Mouse (Mus musculus) spleen, postnatal 4 days (tissue): ENCODE results near the gene Gm49391.
"Not testable (repeated sequence)": the region's sequence is repeated elsewhere in the genome, so short reads cannot be mapped to it uniquely, and the experiment has no call there.

Experiments
- DNase-seq, 2 experiments: peaks; one replicate each; pipeline ENCODE4 v3.0.0; 2022; ENCODE audit warnings: low spot score in 2 of 2

The Gm49391 gene

DNA sequence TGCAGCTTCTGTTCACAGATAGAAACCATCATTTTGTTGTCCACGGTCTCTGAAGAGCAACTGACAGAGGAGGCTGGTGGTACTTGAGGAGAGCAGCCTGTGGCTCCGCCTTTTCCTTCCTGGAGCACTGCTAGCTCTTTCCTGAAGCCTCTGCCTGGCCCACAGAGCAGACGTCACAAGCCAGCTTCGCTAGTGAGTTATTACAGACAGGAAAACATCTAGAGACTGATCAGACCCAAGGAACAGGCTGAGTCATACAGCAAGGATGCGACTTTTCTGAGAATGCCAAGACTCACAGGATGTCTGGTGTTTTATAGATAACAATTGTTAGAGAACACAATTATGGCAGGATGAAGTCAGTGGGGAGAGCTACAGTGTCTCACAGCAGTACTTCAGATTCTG, at the start of gene Gm49391, which contains the start of gene Ctla2a:
Gene Gm49391, minus strand, starts transcription at position 72 of the 402 bp plus-strand sequence.
Gene Ctla2a, minus strand, starts transcription at position 126 of the 402 bp plus-strand sequence.
- no peak for DNase-seq

DNA sequence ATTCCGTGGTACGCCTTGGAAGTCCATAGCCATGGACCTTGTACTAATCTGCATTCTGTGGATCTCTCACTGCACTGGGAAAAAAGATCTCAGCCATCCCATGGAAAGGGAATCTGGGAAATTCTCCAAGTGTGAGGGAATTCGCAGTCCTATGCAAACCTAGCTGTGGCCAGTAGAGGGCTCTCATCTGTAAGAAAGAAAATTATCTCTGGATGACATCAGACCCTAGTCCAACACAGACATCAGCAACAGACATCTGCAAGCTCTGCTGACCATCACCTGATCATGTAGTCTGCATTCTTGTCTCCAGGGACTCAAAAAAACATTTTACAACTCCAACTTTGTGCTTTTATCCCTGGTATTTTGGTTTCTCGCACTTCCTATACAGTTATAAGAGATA, 35.9 kb upstream of the Gm49391 start:
- DNase-seq = not testable (repeated sequence)

DNA sequence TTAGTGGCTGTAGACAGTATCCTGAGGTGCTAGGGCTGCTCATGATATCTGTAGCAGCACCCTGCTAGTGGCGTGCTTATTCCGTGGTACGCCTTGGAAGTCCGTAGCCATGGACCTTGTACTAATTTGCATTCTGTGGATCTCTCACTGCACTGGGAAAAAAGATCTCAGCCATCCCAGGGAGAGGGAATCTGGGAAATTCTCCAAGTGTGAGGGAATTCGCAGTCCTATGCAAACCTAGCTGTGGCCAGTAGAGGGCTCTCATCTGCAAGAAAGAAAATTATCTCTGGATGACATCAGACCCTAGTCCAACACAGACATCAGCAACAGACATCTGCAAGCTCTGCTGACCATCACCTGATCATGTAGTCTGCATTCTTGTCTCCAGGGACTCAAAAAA, 27.6 kb upstream of the Gm49391 start:
- not testable (repeated sequence) for DNase-seq

DNA sequence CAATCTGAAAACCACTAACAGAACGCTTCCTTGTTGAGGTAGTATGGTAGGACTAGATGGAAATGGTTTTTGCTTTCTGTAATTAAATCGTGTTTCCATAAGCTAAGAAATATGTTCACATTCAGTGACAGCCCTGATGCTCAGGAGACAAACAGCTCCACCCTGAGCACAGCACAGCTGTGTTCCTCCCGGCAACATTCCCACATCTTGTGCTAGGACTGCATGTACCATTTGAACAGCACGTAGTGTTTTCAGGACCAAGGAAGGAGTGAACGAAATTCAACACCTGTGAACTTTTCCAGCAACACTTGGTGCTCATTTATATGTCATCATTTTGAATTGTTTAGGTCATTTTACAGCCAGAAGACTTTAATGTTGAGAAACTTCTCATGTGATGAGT, 25.3 kb upstream of the Gm49391 start:
- no peak for DNase-seq

DNA sequence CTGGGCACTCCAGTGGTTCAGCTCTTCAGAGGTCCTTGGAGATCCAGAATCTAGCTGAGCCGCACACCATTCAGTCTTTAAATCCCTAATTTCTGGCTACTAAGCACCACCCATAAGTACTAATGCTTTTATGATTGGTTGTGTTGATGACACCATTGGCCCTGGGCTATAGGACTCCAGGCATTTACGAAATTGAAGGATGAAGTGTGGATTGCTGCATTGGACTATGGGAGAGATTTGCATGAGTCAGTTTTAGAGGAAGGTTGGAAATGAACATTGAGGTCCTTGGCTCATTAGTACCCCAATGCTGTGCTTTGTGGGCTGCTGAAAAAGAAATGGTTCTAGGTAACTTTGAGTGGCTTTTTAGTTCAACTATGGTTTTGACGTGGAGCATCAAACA, 5.5 kb upstream of the Gm49391 start, which contains the start of gene Tpbpa:
Gene Tpbpa, minus strand, starts transcription at position 101 of the 400 bp plus-strand sequence.
- DNase-seq = not testable (repeated sequence)

DNA sequence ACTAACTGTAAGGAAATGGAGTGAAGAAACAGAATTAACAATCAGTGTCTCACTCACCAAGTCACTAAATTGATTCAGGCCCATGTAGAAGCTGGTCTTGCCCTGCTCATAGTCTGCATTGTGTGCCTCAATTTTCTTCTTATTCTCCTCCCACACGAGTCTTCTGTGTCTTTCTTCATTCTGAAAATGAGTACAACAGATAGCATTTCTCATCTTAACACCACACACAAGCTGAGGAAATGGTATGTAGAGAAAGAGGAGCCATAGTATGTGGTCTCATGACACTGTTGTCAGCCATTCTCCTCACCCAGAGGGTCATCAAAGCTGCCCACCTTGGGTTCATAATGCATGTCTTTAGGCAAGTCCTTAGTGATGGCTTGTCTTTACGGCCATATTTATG, 881 bp downstream of the Gm49391 start, which contains the start of gene Gm49393:
Gene Gm49393, minus strand, starts transcription at position 101 of the 400 bp plus-strand sequence.
- not testable (repeated sequence) for DNase-seq

DNA sequence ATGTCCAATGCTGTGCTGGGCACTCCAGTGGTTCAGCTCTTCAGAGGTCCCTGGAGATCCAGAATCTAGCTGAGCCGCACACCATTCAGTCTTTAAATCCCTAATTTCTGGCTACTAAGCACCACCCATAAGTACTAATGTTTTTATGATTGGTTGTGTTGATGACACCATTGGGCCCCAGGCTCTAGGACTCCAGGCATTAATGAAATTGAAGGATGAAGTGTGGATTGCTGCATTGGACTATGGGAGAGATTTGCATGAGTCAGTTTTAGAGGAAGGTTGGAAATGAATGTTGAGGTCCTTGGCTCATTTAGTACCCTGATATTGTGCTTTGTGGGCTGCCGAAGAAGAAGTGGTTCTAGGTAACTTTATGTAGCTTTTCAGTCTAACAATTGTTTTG, 31.6 kb downstream of the Gm49391 start, which contains the start of gene Tpbpb:
Gene Tpbpb, minus strand, starts transcription at position 101 of the 400 bp plus-strand sequence.
- not testable (repeated sequence) for DNase-seq

DNA sequence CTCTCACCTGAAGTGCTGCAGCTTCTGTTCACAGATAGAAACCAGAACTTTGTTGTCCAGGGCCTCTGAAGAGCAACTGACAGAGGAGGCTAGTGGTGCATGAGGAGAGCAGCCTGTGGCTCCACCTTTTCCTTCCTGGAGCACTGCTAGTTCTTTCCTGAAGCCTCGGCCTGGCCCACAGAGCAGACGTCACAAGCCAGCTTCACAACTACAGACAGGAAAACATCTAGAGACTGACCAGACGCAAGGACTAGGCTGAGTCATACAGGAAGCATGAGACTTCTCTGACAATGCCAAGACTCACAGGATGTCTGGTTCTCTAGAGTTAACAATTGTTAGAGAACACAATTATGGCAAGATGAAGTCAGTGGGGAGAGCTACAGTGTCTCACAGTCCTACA, 39.0 kb downstream of the Gm49391 start, which contains the start of gene Ctla2b:
Gene Ctla2b, minus strand, starts transcription at position 120 of the 400 bp plus-strand sequence.
- DNase-seq = no peak

DNA sequence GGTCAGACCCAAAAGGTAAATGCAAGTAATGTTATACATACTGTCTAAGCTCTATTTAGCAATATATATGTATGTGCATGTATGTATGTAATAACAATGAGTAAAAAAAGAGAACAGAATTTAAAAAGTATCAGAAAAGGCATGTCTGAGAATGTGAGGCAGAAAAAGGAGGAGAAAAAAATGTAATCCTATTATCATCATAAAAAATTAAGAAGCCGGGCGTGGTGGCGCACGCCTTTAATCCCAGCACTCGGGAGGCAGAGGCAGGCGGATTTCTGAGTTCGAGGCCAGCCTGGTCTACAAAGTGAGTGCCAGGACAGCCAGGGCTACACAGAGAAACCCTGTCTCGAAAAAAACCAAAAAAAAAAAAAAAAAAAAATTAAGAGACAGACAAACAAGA, 39.6 kb downstream of the Gm49391 start, which contains the start of gene Gm49392:
Gene Gm49392, minus strand, starts transcription at position 101 of the 400 bp plus-strand sequence.
- not testable (repeated sequence) for DNase-seq

DNA sequence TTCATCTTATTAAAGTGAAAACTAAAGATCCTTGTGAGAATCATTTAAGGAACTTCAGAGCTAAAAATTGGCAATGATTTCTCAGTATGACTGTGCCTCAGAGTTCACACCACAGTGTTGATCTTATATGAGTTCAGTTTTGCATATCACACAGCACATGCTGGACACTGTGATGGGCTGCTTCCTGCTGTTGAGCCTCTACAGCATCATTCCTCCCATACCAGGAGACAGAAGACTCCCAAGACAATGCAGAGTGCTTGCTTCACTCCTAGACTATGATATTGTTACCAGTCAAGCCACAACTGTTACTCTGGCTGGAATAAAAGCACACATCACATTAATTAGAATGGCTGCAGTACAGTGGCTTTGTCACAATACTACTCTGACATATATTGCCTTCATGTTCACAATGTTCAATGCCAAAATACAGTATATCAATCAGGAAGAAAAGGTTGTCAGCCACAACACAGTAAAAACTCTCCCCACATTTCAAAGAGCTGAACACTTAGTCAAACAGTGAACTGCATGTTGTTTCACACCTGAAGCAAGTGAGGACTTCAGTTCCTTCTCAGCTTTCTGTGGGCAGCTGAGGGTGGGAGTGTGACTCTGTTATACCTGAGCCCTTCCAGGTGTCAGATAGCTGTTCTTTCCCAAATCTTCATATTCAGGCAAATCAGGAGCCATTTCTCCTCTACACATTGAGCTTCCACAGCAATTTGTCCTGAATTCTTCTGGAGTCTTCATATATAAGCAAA, 40.8 kb downstream of the Gm49391 start:
- DNase-seq = no peak

DNA sequence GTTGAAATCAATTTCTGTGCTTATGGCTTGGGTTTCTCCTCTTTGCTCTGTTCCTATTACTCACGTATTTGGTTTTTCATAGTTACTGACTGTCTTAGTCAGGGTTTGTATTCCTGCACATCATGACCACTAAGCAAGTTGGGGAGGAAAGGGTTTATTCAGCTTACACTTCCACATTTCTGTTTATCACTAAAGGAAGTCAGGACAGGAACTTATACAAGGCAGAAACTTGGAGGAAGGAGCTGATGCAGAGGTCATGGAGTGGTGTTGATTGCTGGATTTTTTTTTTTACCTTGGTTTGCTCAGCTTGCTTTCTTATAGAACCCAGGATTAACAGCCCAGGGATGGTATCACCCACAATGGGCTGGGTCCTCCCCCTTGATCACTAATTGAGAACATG, 44.1 kb downstream of the Gm49391 start:
- DNase-seq = no peak

DNA sequence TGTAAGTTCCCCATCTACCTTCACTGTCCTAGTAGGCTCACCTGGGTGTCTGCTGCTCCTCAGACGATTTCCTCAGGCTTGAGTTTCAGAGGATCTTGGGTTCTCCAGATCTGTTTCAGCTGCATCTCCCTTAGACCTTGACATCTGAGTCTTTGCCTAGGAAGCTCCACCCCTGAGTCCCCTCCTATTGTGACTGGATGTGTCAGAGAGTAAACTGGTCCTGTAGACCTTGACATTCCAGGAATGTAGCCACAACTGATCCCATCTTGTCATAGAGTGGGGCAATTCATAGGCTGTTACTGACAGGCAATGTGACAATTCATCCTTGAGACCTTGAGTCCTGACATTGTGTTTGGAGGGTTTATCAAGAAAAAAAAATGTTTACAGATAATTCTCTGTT, 72.1 kb downstream of the Gm49391 start, which contains the start of gene 4930486L24Rik:
Gene 4930486L24Rik, minus strand, starts transcription at position 195 of the 400 bp plus-strand sequence.
- DNase-seq = no peak

DNA sequence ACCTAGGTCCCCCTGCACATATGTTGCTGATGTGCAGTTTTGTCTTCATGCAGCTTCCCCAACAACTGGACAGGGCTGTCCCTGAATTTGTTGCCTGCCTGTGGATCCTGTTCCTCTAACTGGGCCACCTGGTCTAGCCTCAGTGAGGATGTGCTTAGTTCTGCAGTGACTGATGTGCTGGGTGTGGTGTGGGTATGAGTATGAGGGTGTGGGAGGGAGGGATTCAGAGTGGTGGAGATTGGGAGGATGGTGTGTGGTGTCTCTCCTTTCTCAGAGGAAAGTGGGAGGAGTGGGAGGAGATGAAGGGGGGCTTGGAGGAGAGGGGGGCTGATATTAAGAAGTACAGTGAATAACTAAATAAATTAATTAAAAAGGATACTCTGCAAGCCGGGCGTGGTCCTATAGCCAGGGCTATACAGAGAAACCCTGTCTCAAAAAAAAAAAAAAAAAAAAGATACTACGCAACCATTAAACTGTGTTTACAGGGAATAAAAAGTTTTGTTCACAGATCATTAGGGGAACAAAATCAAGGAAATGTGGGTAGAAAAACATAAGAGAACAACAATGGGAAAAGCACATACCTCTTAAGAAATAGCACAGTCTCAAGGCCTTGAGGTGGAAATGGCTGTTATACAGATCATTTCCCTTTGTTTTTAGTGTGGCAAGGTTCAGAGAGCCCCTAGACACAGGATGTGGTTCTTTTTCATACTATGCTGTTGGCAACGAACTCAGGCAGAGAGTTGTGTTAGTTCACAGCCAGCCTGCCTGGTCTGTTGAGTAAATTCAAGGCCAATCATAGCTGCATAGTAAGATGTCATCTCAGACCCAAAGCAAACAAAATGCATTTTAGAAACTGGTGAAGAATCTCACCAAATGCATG, 87.9 kb downstream of the Gm49391 start:
- no peak for DNase-seq
